Mouse (Mus musculus): Measurements from ENCODE around the gene Prdm2. TPM values are rescaled to one million over a fixed set of nuclear protein-coding genes. Genes with fewer than 3 reads are reported as not detected.

The Prdm2 gene
- polyA plus RNA-seq, 1 experiment from 2014 or later: 7.9 TPM

- Histone ChIP-seq H3K27ac (ENCODE audit: low read length) (no peak overlapping the region), H3K4me1 (ENCODE audit: insufficient read depth, low read depth, low read length) (no peaks in the 10 kb centered on the region; the same call in 1 of the 2 replicates), H3K36me3 (ENCODE audit: insufficient read depth, low read length) (peaks cover 9% of the 10 kb centered on the region), H3K4me3 (ENCODE audit: low read depth, low read length) (no peak overlapping the region), H3K4me2 (replicated peaks; ENCODE audit: low read depth, low read length) (no peak overlapping the region), H3K27me3 (replicated peaks; ENCODE audit: insufficient read depth, low read length) (no peaks in the 10 kb centered on the region), H3K9me3 (ENCODE audit: low read length) (no peaks in the 10 kb centered on the region), H3K9ac (replicated peaks; ENCODE audit: low read depth) (no peak overlapping the region)
- ATAC-seq: no peak
- TF ChIP-seq CTCF (IDR thresholded peaks at IDR 0.05) (no peak), EP300 (IDR thresholded peaks at IDR 0.05) (no peak)
- WGBS: 95% methylated on average over 14 of the region's 14 CpGs
- no peak for DNase-seq (ENCODE audit: low spot score)
Measured at GRCm38 (mm10) chr4:143126476-143126875, 86.3 kb downstream of the Prdm2 start.

- Histone ChIP-seq H3K4me1 (ENCODE audit: insufficient read depth, low read depth, low read length) (no peaks in the 10 kb centered on the region; the same call in 1 of the 2 replicates), H3K36me3 (ENCODE audit: insufficient read depth, low read length) (peaks cover 6% of the 10 kb centered on the region), H3K9ac (replicated peaks; ENCODE audit: low read depth) (no peak overlapping the region), H3K27me3 (replicated peaks; ENCODE audit: insufficient read depth, low read length) (no peaks in the 10 kb centered on the region), H3K27ac (ENCODE audit: low read length) (no peak overlapping the region), H3K9me3 (ENCODE audit: low read length) (no peaks in the 10 kb centered on the region), H3K4me3 (ENCODE audit: low read depth, low read length) (no peak overlapping the region), H3K4me2 (replicated peaks; ENCODE audit: low read depth, low read length) (no peak overlapping the region)
- TF ChIP-seq CTCF (IDR thresholded peaks at IDR 0.05) (no peak), EP300 (IDR thresholded peaks at IDR 0.05) (no peak)
- WGBS: 76% methylated on average over 6 of the region's 6 CpGs
- ATAC-seq (no peak), DNase-seq (ENCODE audit: low spot score) (no peak)
Measured at GRCm38 (mm10) chr4:143125290-143125689, 87.5 kb downstream of the Prdm2 start.

- Histone ChIP-seq H3K27ac (ENCODE audit: low read length) (no peak overlapping the region), H3K4me2 (replicated peaks; ENCODE audit: low read depth, low read length) (no peak overlapping the region), H3K9ac (replicated peaks; ENCODE audit: low read depth) (no peak overlapping the region), H3K9me3 (ENCODE audit: low read length) (no peaks in the 10 kb centered on the region), H3K4me1 (ENCODE audit: insufficient read depth, low read depth, low read length) (peaks cover 8% of the 10 kb centered on the region), H3K27me3 (replicated peaks; ENCODE audit: insufficient read depth, low read length) (no peaks in the 10 kb centered on the region), H3K36me3 (ENCODE audit: insufficient read depth, low read length) (peaks cover 6% of the 10 kb centered on the region), H3K4me3 (ENCODE audit: low read depth, low read length) (no peak overlapping the region)
- 50% methylated on average over 10 of the region's 10 CpGs for WGBS
- ATAC-seq (peak; percentile 71), DNase-seq (ENCODE audit: low spot score) (peak; percentile 80)
- TF ChIP-seq EP300 (IDR thresholded peaks at IDR 0.05): peak; percentile 55; the same call in 1 of the 2 replicates
- no peak for TF ChIP-seq CTCF (IDR thresholded peaks at IDR 0.05)
Measured at GRCm38 (mm10) chr4:143123043-143123442, 89.8 kb downstream of the Prdm2 start.

DNA sequence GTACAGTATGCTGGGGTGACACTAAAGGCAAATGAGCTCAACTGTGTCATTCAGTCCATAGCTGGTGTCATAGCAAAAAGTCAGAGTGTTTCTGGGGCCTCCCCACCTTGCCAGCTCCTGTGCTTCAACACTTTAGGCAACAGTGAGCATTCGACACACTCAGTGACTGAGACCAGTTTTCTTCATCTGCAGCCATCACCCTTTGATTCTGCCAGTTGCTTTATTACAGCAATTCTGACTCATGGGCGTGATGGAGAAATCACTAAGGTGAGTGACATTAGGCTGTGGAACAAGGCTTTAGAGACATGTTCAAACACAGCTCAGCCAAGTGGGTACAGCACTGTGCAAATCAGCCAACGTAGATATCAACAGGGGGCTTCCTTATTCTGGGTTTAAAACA lies 91.6 kb downstream of the Prdm2 start:
- H3K36me3 ChIP-seq (ENCODE audit: insufficient read depth, low read length): no peaks in the 10 kb centered on the region; the same call in 1 of the 2 replicates
- peaks cover 8% of the 10 kb centered on the region for H3K4me1 ChIP-seq (ENCODE audit: insufficient read depth, low read depth, low read length)
- no peak for TF ChIP-seq CTCF (IDR thresholded peaks at IDR 0.05)
- TF ChIP-seq EP300 (IDR thresholded peaks at IDR 0.05): no peak
- H3K9me3 ChIP-seq (ENCODE audit: low read length): no peaks in the 10 kb centered on the region
- no peak overlapping the region for H3K4me2 ChIP-seq (replicated peaks; ENCODE audit: low read depth, low read length)
- no peak overlapping the region for H3K27ac ChIP-seq (ENCODE audit: low read length)
- no peak overlapping the region for H3K4me3 ChIP-seq (ENCODE audit: low read depth, low read length)
- DNase-seq (ENCODE audit: low spot score) (no peak), ATAC-seq (no peak)
- 76% methylated on average over 3 of the region's 3 CpGs for WGBS
- no peak overlapping the region for H3K9ac ChIP-seq (replicated peaks; ENCODE audit: low read depth)
- no peaks in the 10 kb centered on the region for H3K27me3 ChIP-seq (replicated peaks; ENCODE audit: insufficient read depth, low read length)

DNA sequence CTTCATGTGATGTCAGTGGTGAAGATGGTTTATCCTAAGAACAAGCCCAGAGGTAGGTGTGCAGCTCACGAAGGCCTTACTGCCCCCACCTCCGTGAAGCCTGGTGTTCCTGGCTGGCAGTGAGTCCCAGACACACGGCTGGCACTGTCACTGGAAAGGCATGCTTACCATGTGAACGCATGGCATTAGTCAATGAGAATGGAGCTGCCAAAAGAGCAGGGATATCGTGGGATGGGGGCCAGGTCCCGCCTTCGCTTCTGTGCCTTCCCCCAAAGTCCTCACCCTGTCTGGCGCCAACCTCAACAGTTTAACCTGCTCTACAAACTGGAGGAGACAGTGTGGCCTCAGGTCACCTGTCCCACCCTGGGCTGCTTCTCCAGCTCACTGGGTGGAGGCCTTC lies 92.8 kb downstream of the Prdm2 start:
- DNase-seq (ENCODE audit: low spot score) (no peak), ATAC-seq (no peak)
- H3K9ac ChIP-seq (replicated peaks; ENCODE audit: low read depth): no peak overlapping the region
- H3K4me3 ChIP-seq (ENCODE audit: low read depth, low read length): no peak overlapping the region
- no peaks in the 10 kb centered on the region; the same call in 1 of the 2 replicates for H3K36me3 ChIP-seq (ENCODE audit: insufficient read depth, low read length)
- no peak overlapping the region for H3K27ac ChIP-seq (ENCODE audit: low read length)
- H3K4me1 ChIP-seq (ENCODE audit: insufficient read depth, low read depth, low read length): peaks cover 8% of the 10 kb centered on the region
- H3K4me2 ChIP-seq (replicated peaks; ENCODE audit: low read depth, low read length): no peak overlapping the region
- TF ChIP-seq CTCF (IDR thresholded peaks at IDR 0.05): no peak
- TF ChIP-seq EP300 (IDR thresholded peaks at IDR 0.05): no peak
- no peaks in the 10 kb centered on the region for H3K27me3 ChIP-seq (replicated peaks; ENCODE audit: insufficient read depth, low read length)
- no peaks in the 10 kb centered on the region for H3K9me3 ChIP-seq (ENCODE audit: low read length)
- 73% methylated on average over 8 of the region's 8 CpGs for WGBS

GRCm38 (mm10) chr4:143118843-143119242 lies 94.0 kb downstream of the Prdm2 start:
- WGBS: 17% methylated on average over 4 of the region's 4 CpGs
- H3K9me3 ChIP-seq (ENCODE audit: low read length): no peaks in the 10 kb centered on the region
- no peak; the same call in 1 of the 2 replicates for TF ChIP-seq EP300 (IDR thresholded peaks at IDR 0.05)
- TF ChIP-seq CTCF (IDR thresholded peaks at IDR 0.05): no peak
- ATAC-seq (peak; percentile 90), DNase-seq (ENCODE audit: low spot score) (peak; percentile 92)
- no peaks in the 10 kb centered on the region for H3K27me3 ChIP-seq (replicated peaks; ENCODE audit: insufficient read depth, low read length)
- H3K4me3 ChIP-seq (ENCODE audit: low read depth, low read length): no peak overlapping the region
- no peak overlapping the region for H3K27ac ChIP-seq (ENCODE audit: low read length)
- peaks cover 8% of the 10 kb centered on the region for H3K4me1 ChIP-seq (ENCODE audit: insufficient read depth, low read depth, low read length)
- no peak overlapping the region for H3K4me2 ChIP-seq (replicated peaks; ENCODE audit: low read depth, low read length)
- H3K36me3 ChIP-seq (ENCODE audit: insufficient read depth, low read length): no peaks in the 10 kb centered on the region; the same call in 1 of the 2 replicates
- no peak overlapping the region for H3K9ac ChIP-seq (replicated peaks; ENCODE audit: low read depth)

- H3K9ac ChIP-seq (replicated peaks; ENCODE audit: low read depth): no peak overlapping the region
- ATAC-seq (no peak), DNase-seq (ENCODE audit: low spot score) (no peak)
- H3K4me2 ChIP-seq (replicated peaks; ENCODE audit: low read depth, low read length): no peak overlapping the region
- no peaks in the 10 kb centered on the region for H3K27me3 ChIP-seq (replicated peaks; ENCODE audit: insufficient read depth, low read length)
- no peak overlapping the region for H3K4me3 ChIP-seq (ENCODE audit: low read depth, low read length)
- H3K4me1 ChIP-seq (ENCODE audit: insufficient read depth, low read depth, low read length): peaks cover 8% of the 10 kb centered on the region
- 61% methylated on average over 12 of the region's 12 CpGs for WGBS
- H3K27ac ChIP-seq (ENCODE audit: low read length): no peak overlapping the region
- H3K36me3 ChIP-seq (ENCODE audit: insufficient read depth, low read length): no peaks in the 10 kb centered on the region; the same call in 1 of the 2 replicates
- TF ChIP-seq CTCF (IDR thresholded peaks at IDR 0.05) (no peak), EP300 (IDR thresholded peaks at IDR 0.05) (no peak)
- no peaks in the 10 kb centered on the region for H3K9me3 ChIP-seq (ENCODE audit: low read length)
Measured at GRCm38 (mm10) chr4:143115851-143116250, 96.9 kb downstream of the Prdm2 start.

Measured in lung, postnatal 0 days (tissue).